ENCODE assay signal across 1 mouse cellular context in the genomic region with DNA sequence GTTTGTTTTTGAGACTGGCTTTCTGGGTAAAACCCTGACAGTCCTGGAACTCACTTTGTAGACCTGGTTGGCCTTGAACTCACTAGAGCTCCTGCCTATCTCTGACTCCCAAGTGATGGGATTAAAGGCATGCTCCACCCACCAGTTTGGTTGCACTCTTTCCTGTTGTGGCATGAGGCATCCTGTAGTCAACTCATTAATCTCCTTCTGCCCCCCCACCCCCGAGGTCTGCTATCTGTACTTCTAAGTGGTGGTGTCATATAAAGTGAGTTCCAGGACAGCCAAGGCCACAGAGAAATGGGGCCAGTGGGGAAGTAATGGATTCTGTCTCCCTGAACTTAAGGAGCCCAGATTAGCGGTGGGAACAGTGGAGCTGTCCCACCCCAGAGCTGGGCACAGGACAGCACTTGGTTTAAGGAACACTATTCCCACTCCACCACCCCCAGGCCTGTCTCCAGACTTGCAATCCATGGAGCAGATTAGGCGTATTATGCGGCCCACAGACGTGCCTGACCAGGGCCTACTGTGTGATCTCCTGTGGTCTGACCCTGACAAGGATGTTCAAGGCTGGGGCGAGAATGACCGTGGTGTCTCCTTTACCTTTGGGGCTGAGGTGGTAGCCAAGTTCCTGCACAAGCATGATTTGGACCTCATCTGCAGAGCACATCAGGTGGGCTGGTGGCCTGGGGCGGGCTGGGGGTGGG.
TF ChIP-seq lines count a peak whose summit lies in the region.

No protein-coding gene starts in this region.

TF ChIP-seq in MEL, 35 proteins besides CTCF, POLR2A, EP300 and RAD21:
- TF ChIP-seq SIN3A (IDR thresholded peaks at IDR 0.05; ENCODE audit: low read length) (no peak), MAX (IDR thresholded peaks at IDR 0.05; ENCODE audit: low read length) (no peak), ZMIZ1 (IDR thresholded peaks at IDR 0.05; ENCODE audit: low read depth, low read length) (no peak; the same call in 1 of the 2 replicates), JUND (IDR thresholded peaks at IDR 0.05; ENCODE audit: low read depth, low read length) (no peak), POLR2AphosphoS2 (IDR thresholded peaks at IDR 0.05; ENCODE audit: low read length) (peak; percentile 59; the same call in 1 of the 2 replicates), MAZ (IDR thresholded peaks at IDR 0.05; ENCODE audit: low read depth, low read length) (no peak)
